Mouse (Mus musculus): Measurements from ENCODE around the gene Prpf19. TPM values are rescaled to one million over a fixed set of nuclear protein-coding genes. Genes with fewer than 3 reads are reported as not detected.

Gene Prpf19
- polyA plus RNA-seq (2015; fragmentation: Nextera tagmentation; extraction: Ambion mirVana) = 37.9 and 42.6 TPM in 2 replicates

GRCm38 (mm10) chr19:10895016-10895528, at the start of gene Prpf19:
TSS of gene Prpf19 (plus strand) at chr19:10895231.
- ATAC-seq (ENCODE audit: insufficient read depth, low FRiP score, low read depth) = peak; percentile 96
- peak within 1 kb of the TSS; percentile 86 for H3K4me3 ChIP-seq (replicated peaks)
- under 1% methylated on average over 43 of the region's 43 CpGs for WGBS

GRCm38 (mm10) chr19:10845454-10845853, 49.6 kb upstream of the Prpf19 start:
- H3K4me3 ChIP-seq (replicated peaks) = no peak overlapping the region
- 0 out of 2 replicates have a peak, but pooled peaks cover 3% of the 10 kb centered on the region for H3K27me3 ChIP-seq (replicated peaks)
- H3K9me3 ChIP-seq = no peaks in the 10 kb centered on the region
- H3K36me3 ChIP-seq = no peaks in the 10 kb centered on the region
- ATAC-seq (ENCODE audit: insufficient read depth, low FRiP score, low read depth) = no peak
- H3K4me2 ChIP-seq = no peak overlapping the region
- WGBS = 80% methylated on average over 3 of the region's 3 CpGs
- H3K27ac ChIP-seq = no peak overlapping the region
- H3K4me1 ChIP-seq = peaks cover 9% of the 10 kb centered on the region
- H3K9ac ChIP-seq = no peak overlapping the region

More at GRCm38 (mm10) chr19:10895016-10895528, at the start of gene Prpf19:
- Histone ChIP-seq H3K4me1 (peaks cover 11% of the 10 kb centered on the region), H3K27ac (peak within 1 kb of the TSS; percentile 94), H3K4me2 (peak within 1 kb of the TSS; percentile 72), H3K27me3 (replicated peaks) (no peaks in the 10 kb centered on the region), H3K9me3 (no peaks in the 10 kb centered on the region), H3K36me3 (peaks cover 24% of the 10 kb centered on the region), H3K9ac (peak within 1 kb of the TSS; percentile 86)

- Histone ChIP-seq H3K4me3 (replicated peaks) (no peak overlapping the region), H3K4me2 (no peak overlapping the region), H3K27me3 (replicated peaks) (0 out of 2 replicates have a peak, but pooled peaks cover 3% of the 10 kb centered on the region), H3K9ac (no peak overlapping the region), H3K4me1 (peaks cover 9% of the 10 kb centered on the region), H3K27ac (peak overlapping the region; percentile 18; the same call in 1 of the 2 replicates), H3K9me3 (no peaks in the 10 kb centered on the region), H3K36me3 (no peaks in the 10 kb centered on the region)
- 55% methylated on average over 7 of the region's 7 CpGs for WGBS
- ATAC-seq (ENCODE audit: insufficient read depth, low FRiP score, low read depth) = no peak
Measured at GRCm38 (mm10) chr19:10846150-10846549, 48.9 kb upstream of the Prpf19 start.

- no peak overlapping the region for H3K4me2 ChIP-seq
Measured at GRCm38 (mm10) chr19:10847311-10848087, 47.5 kb upstream of the Prpf19 start.

GRCm38 (mm10) chr19:10855422-10855821, 39.6 kb upstream of the Prpf19 start:
- H3K4me1 ChIP-seq = no peaks in the 10 kb centered on the region
- H3K9ac ChIP-seq = no peak overlapping the region
- no peak for ATAC-seq (ENCODE audit: insufficient read depth, low FRiP score, low read depth)
- peaks cover 22% of the 10 kb centered on the region for H3K36me3 ChIP-seq
- 78% methylated on average over 3 of the region's 3 CpGs for WGBS
- no peak overlapping the region for H3K4me3 ChIP-seq (replicated peaks)
- no peak overlapping the region for H3K4me2 ChIP-seq
- H3K9me3 ChIP-seq = no peaks in the 10 kb centered on the region
- H3K27me3 ChIP-seq (replicated peaks) = no peaks in the 10 kb centered on the region
- no peak overlapping the region for H3K27ac ChIP-seq

More at GRCm38 (mm10) chr19:10847311-10848087, 47.5 kb upstream of the Prpf19 start:
- no peak overlapping the region for H3K4me3 ChIP-seq (replicated peaks)
- no peak for ATAC-seq (ENCODE audit: insufficient read depth, low FRiP score, low read depth)
- 43% methylated on average over 3 of the region's 3 CpGs for WGBS
- H3K9ac ChIP-seq = no peak overlapping the region
- peaks cover 9% of the 10 kb centered on the region for H3K4me1 ChIP-seq
- H3K9me3 ChIP-seq = no peaks in the 10 kb centered on the region
- H3K36me3 ChIP-seq = no peaks in the 10 kb centered on the region
- 0 out of 2 replicates have a peak, but pooled peaks cover 3% of the 10 kb centered on the region for H3K27me3 ChIP-seq (replicated peaks)
- H3K27ac ChIP-seq = no peak overlapping the region

- 56% methylated on average over 2 of the region's 2 CpGs for WGBS
- Histone ChIP-seq H3K9me3 (no peaks in the 10 kb centered on the region), H3K4me2 (no peak overlapping the region), H3K4me3 (replicated peaks) (no peak overlapping the region), H3K27me3 (replicated peaks) (no peaks in the 10 kb centered on the region), H3K36me3 (peaks cover 33% of the 10 kb centered on the region), H3K4me1 (no peaks in the 10 kb centered on the region), H3K27ac (no peak overlapping the region), H3K9ac (no peak overlapping the region)
- ATAC-seq (ENCODE audit: insufficient read depth, low FRiP score, low read depth) = no peak
Measured at GRCm38 (mm10) chr19:10856520-10856919, 38.5 kb upstream of the Prpf19 start.

- no peaks in the 10 kb centered on the region for H3K4me1 ChIP-seq
- 47% methylated on average over 22 of the region's 22 CpGs for WGBS
- H3K4me2 ChIP-seq = no peak overlapping the region
- H3K9ac ChIP-seq = no peak overlapping the region
- no peak for ATAC-seq (ENCODE audit: insufficient read depth, low FRiP score, low read depth)
- no peaks in the 10 kb centered on the region for H3K9me3 ChIP-seq
- no peak overlapping the region for H3K27ac ChIP-seq
- no peak overlapping the region for H3K4me3 ChIP-seq (replicated peaks)
- no peaks in the 10 kb centered on the region for H3K27me3 ChIP-seq (replicated peaks)
- H3K36me3 ChIP-seq = peaks cover 60% of the 10 kb centered on the region
Measured at GRCm38 (mm10) chr19:10860072-10860497, 34.9 kb upstream of the Prpf19 start.

GRCm38 (mm10) chr19:10866351-10866750, 28.7 kb upstream of the Prpf19 start:
- H3K36me3 ChIP-seq = peaks cover 42% of the 10 kb centered on the region
- ATAC-seq (ENCODE audit: insufficient read depth, low FRiP score, low read depth) = no peak
- WGBS = 90% methylated on average over 13 of the region's 13 CpGs
- H3K27me3 ChIP-seq (replicated peaks) = no peaks in the 10 kb centered on the region
- H3K27ac ChIP-seq = no peak overlapping the region
- no peak overlapping the region for H3K4me3 ChIP-seq (replicated peaks)
- H3K4me1 ChIP-seq = peaks cover 34% of the 10 kb centered on the region
- no peak overlapping the region for H3K4me2 ChIP-seq
- no peaks in the 10 kb centered on the region for H3K9me3 ChIP-seq
- H3K9ac ChIP-seq = no peak overlapping the region

GRCm38 (mm10) chr19:10867946-10868622, 26.9 kb upstream of the Prpf19 start:
- no peak for ATAC-seq (ENCODE audit: insufficient read depth, low FRiP score, low read depth)
- Histone ChIP-seq H3K9me3 (no peaks in the 10 kb centered on the region), H3K4me1 (peaks cover 34% of the 10 kb centered on the region), H3K4me3 (replicated peaks) (peak overlapping the region; percentile 66), H3K9ac (peak overlapping the region; percentile 47), H3K36me3 (peaks cover 48% of the 10 kb centered on the region), H3K27ac (no peak overlapping the region), H3K4me2 (peak overlapping the region; percentile 86), H3K27me3 (replicated peaks) (no peaks in the 10 kb centered on the region)
- 18% methylated on average over 5 of the region's 5 CpGs for WGBS

GRCm38 (mm10) chr19:10868623-10869141, 26.3 kb upstream of the Prpf19 start:
- Histone ChIP-seq H3K9me3 (no peaks in the 10 kb centered on the region), H3K4me3 (replicated peaks) (peak overlapping the region; percentile 66), H3K4me2 (peak overlapping the region; percentile 86), H3K27ac (peak overlapping the region; percentile 21; the same call in 1 of the 2 replicates), H3K9ac (peak overlapping the region; percentile 47), H3K27me3 (replicated peaks) (no peaks in the 10 kb centered on the region), H3K4me1 (peaks cover 34% of the 10 kb centered on the region), H3K36me3 (peaks cover 48% of the 10 kb centered on the region)
- ATAC-seq (ENCODE audit: insufficient read depth, low FRiP score, low read depth) = no peak
- WGBS = 1% methylated on average over 16 of the region's 17 CpGs

- H3K9me3 ChIP-seq = no peaks in the 10 kb centered on the region
- peak overlapping the region; percentile 86 for H3K4me2 ChIP-seq
- H3K36me3 ChIP-seq = peaks cover 46% of the 10 kb centered on the region
- H3K27me3 ChIP-seq (replicated peaks) = no peaks in the 10 kb centered on the region
- peak; percentile 86 for ATAC-seq (ENCODE audit: insufficient read depth, low FRiP score, low read depth)
- H3K4me1 ChIP-seq = peaks cover 34% of the 10 kb centered on the region
- under 1% methylated on average over 43 of the region's 43 CpGs for WGBS
- peak overlapping the region; percentile 47 for H3K9ac ChIP-seq
- peak overlapping the region; percentile 64 for H3K27ac ChIP-seq
- peak overlapping the region; percentile 66 for H3K4me3 ChIP-seq (replicated peaks)
Measured at GRCm38 (mm10) chr19:10869241-10869885, 25.7 kb upstream of the Prpf19 start.

All from stomach, embryonic 15.5 days (tissue).